Mouse (Mus musculus) cortical plate, adult 2 months (tissue): ENCODE data around the gene Vstm4.

Experiments
- CTCF ChIP-seq: fragments of 200-500 bp; IDR thresholded peaks from 2 replicates; pipeline ENCODE4 v1.5.1; 2011; ENCODE audit warnings: mild to moderate bottlenecking, control low read depth, low read length; ENCODE audit not compliant: insufficient read depth; ENCODE audit errors: extremely low read depth
- POLR2A ChIP-seq: fragments of 200-500 bp; IDR thresholded peaks from 2 replicates; pipeline ENCODE4 v1.6.1; 2011; ENCODE audit warnings: mild to moderate bottlenecking, low read length, control low read depth; ENCODE audit not compliant: insufficient read depth; ENCODE audit errors: extremely low read depth

DNA sequence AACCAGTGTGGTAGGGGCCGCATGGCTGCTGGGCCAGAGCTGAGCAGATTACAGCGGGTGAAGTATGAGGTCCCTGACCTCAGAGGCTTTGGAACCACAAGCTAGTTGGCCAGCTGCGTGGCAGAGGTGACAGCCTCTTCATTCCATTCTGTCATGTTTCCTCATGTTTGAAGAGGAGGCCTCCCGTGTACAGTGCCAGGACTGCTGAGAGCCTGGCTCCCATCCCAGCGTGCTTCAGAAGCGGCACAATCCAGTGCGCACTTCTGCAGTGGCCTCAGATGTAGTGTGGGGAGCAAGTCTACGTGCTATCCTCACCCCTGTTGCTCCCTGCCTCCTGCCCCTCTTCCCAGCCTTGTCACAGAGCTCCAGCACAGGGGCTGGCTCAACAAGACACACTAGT is 99.9 kb downstream of the Vstm4 start:
- TF ChIP-seq CTCF (no peak), POLR2A (no peak)
